Mouse (Mus musculus) embryo, embryonic 10 days (tissue): ENCODE measurements around the gene Vmn2r31.
"Not testable (repeated sequence)": the region's sequence is repeated elsewhere in the genome, so short reads cannot be mapped to it uniquely, and the experiment has no call there.

Experiments used
- DNase-seq: peaks from one replicate; pipeline ENCODE4 v3.0.0-alpha.2; 2015; ENCODE audit warnings: low spot score

Vmn2r31 gene

DNA sequence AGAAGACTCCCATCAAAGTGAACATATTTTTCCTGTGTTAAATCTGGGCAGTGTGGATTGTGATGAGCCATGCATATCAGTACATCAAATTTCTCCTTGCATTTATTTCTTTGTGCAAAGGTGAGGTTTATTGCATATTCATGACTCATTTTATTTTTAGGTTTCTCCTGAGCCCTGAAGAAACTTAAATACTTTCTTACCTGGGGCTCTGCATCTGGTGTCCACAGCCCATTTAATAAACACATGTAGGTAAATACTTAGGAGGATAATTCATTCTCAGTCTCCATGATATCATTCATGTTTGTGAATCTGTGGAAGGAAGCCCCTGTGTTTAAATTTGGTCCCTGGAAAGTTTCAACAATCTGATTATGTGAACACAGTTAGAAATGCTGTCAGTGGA lies at the start of gene Vmn2r31:
Vmn2r31 (minus strand) TSS at position 101 of the 400 bp plus-strand sequence.
- not testable (repeated sequence) for DNase-seq

DNA sequence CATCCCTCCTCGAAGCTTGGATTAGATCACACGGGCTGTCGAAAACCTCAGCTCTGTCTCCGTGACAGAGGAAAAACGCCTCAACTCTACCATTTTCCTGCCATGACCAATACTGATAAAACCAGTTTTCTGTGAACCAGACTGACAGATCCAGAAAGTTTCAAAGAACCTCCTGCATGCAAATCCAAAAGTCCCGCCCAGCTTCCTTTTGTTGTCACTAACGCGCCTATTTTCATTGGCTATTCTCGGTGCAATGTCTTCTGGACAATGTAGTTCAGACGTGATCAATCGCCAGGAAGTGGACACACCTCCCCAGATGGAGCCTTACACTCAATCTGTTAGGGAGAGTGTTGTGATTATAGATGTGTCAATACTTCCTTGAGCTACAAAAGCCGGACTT lies 25.1 kb downstream of the Vmn2r31 start, which contains the start of gene Gm45783:
Gm45783 (minus strand) TSS at position 143 of the 400 bp plus-strand sequence.
- not testable (repeated sequence) for DNase-seq

DNA sequence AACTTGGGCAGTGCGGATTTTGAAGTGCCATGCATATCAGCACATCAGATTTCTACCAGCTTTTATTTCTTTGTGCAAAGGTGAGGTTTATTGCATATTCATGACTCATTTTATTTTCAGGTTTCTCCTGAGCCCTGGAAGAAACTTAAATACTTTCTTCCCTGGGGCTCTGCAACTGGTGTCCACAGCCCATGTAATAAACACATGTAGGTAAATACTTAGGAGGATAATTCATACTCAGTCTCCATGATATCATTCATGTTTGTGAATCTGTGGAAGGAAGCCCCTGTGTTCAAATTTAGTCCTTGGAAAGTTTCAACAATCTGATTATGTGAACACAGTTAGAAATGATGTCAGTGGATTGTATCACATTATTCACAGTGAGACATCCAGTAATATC lies 62.0 kb downstream of the Vmn2r31 start, which contains the start of gene Vmn2r30:
Vmn2r30 (minus strand) TSS at position 101 of the 400 bp plus-strand sequence.
- not testable (repeated sequence) for DNase-seq
